ENCODE assay signal across 8 mouse cellular contexts in genomic region chr15:97840781-97841180, GRCm38 (mm10). TPM values are rescaled to one million over a fixed set of nuclear protein-coding genes. Genes with fewer than 3 reads are reported as not detected.
A peak's percentile ranks its signal among the peaks of the same experiment; 100 is the strongest.
DNase-seq lines count a peak whose midpoint lies in the region; ATAC-seq lines count a peak whose summit lies in the region.

No protein-coding gene starts in this region.

- no peaks in the 10 kb centered on the region for H3K27me3 ChIP-seq in lung, embryonic 15.5 days
- no peaks in the 10 kb centered on the region for H3K27me3 ChIP-seq in stomach, embryonic 14.5 days (ENCODE audit: control insufficient read depth, insufficient read depth, low read length)

- peak overlapping the region; percentile 85 for H3K27ac ChIP-seq in lung, embryonic 15.5 days
- peak overlapping the region; percentile 61; the same call in 1 of the 2 replicates for H3K27ac ChIP-seq in stomach, embryonic 14.5 days (ENCODE audit: low read length)

- intact Hi-C loops in heart, postnatal 10 days (cut with DNase I) = loop anchor here (2.0 kb wide), 2 partner anchors 28 to 56 kb away; no protein-coding TSS in a partner anchor

- no peak overlapping the region for H3K9ac ChIP-seq in lung, embryonic 15.5 days
- H3K9ac ChIP-seq in stomach, embryonic 14.5 days (replicated peaks; ENCODE audit: low read depth, low read length) = no peak overlapping the region

- ATAC-seq in lung, embryonic 15.5 days (ENCODE audit: borderline replicate concordance, extremely low read depth, low FRiP score, low TSS enrichment) = no peak
- 0 out of 2 replicates have a peak, but pooled peaks have one; percentile 20 for ATAC-seq in granulocyte monocyte progenitor cell, adult 5-6 weeks (replicated peaks; ENCODE audit: poor library complexity, severe bottlenecking)
- ATAC-seq in stomach, embryonic 14.5 days (ENCODE audit: insufficient number of reproducible peaks, insufficient read depth, low FRiP score, low read depth) = no peak

- H3K4me1 ChIP-seq in lung, embryonic 15.5 days = peaks cover 48% of the 10 kb centered on the region
- peaks cover 20% of the 10 kb centered on the region for H3K4me1 ChIP-seq in stomach, embryonic 14.5 days (ENCODE audit: control insufficient read depth, insufficient read depth, low read length)

- no peaks in the 10 kb centered on the region for H3K9me3 ChIP-seq in lung, embryonic 15.5 days
- H3K9me3 ChIP-seq in stomach, embryonic 14.5 days (ENCODE audit: control insufficient read depth, low read depth, low read length) = no peaks in the 10 kb centered on the region

- H3K36me3 ChIP-seq in lung, embryonic 15.5 days = no peaks in the 10 kb centered on the region
- no peaks in the 10 kb centered on the region for H3K36me3 ChIP-seq in stomach, embryonic 14.5 days (ENCODE audit: control insufficient read depth, insufficient read depth, low read length)

- H3K4me2 ChIP-seq in lung, embryonic 15.5 days = no peak overlapping the region
- no peak overlapping the region for H3K4me2 ChIP-seq in stomach, embryonic 14.5 days (replicated peaks; ENCODE audit: low read depth, low read length)

- WGBS in lung, embryonic 15.5 days = 84% methylated on average over 1 of the region's 1 CpGs
- WGBS in stomach, embryonic 14.5 days = 83% methylated on average over 1 of the region's 1 CpGs

- peak; percentile 37 for DNase-seq in heart, adult 8-10 months (ENCODE audit: low spot score)
- DNase-seq in heart, postnatal 10 days = no peak
- DNase-seq in lung, postnatal 10 days = no peak
- DNase-seq in adipocyte (ENCODE audit: low spot score) = no peak
- DNase-seq in testis, postnatal 14 days (ENCODE audit: low spot score) = no peak

- no peak overlapping the region for H3K4me3 ChIP-seq in lung, embryonic 15.5 days
- no peak overlapping the region for H3K4me3 ChIP-seq in stomach, embryonic 14.5 days (ENCODE audit: low read depth, low read length)

RNA-seq across cellular contexts. Expression of gene Hdac7, which starts 3.5 kb away (rescaled TPM):
- 10 to 100 TPM; 22.9 to 29.0 (median 26.5) TPM for total RNA-seq in heart, adult 8-10 months (2022)
- total RNA-seq in heart, postnatal 10 days (2021) = 10 to 100 TPM; 57.9 to 59.4 TPM
- polyA plus RNA-seq in lung, embryonic 15.5 days (2015; fragmentation: Nextera tagmentation; extraction: Ambion mirVana) = 40.6 and 44.7 TPM in 2 replicates
- 33.3 and 52.1 TPM in 2 replicates for total RNA-seq in granulocyte monocyte progenitor cell, adult 5-6 weeks (2014; fragmentation: Nextera tagmentation)
- total RNA-seq in granulocyte monocyte progenitor cell, adult 5-6 weeks (2017) = 3.5 and 6.1 TPM in 2 replicates
- polyA plus RNA-seq in stomach, embryonic 14.5 days (2014; fragmentation: Nextera tagmentation; extraction: Ambion mirVana) = 32.4 and 33.0 TPM in 2 replicates
